ENCODE assay signal across 13 mouse cellular contexts in genomic region chr19:34165891-34166290, GRCm38 (mm10). TPM values are rescaled to one million over a fixed set of nuclear protein-coding genes. Genes with fewer than 3 reads are reported as not detected.
DNase-seq lines count a peak whose midpoint lies in the region; ATAC-seq and TF ChIP-seq lines count a peak whose summit lies in the region.
"Had no signal": no experiment of that assay in that cellular context is flagged by ENCODE, and none has a peak within 500 bp of the region (broad histone marks: within the 10 kb centered on the region; RNA-seq: fewer than 3 reads in every experiment).

Gene Ankrd22 (minus strand): TSS chr19:34166053.

- no peaks in the 10 kb centered on the region for H3K27me3 ChIP-seq in intestine, embryonic 15.5 days (replicated peaks)
- H3K27me3 ChIP-seq in splenic B cell, adult 2 months (ENCODE audit: control insufficient read depth, insufficient read depth, low read length, poor library complexity, severe bottlenecking): no peaks in the 10 kb centered on the region
- H3K27me3 ChIP-seq: limb, embryonic 13.5 days; neural tube, embryonic 15.5 days had no signal

- 49% methylated on average over 5 of the region's 5 CpGs for WGBS in intestine, embryonic 15.5 days

- H3K9ac ChIP-seq in intestine, embryonic 15.5 days: no peak within 1 kb of the TSS
- H3K9ac ChIP-seq: hindbrain, embryonic 14.5 days; limb, embryonic 13.5 days; neural tube, embryonic 15.5 days had no signal

- no peak within 1 kb of the TSS for H3K27ac ChIP-seq in intestine, embryonic 15.5 days
- no peak within 1 kb of the TSS for H3K27ac ChIP-seq in layer of hippocampus, adult 2 months
- H3K27ac ChIP-seq: heart, adult 2 months; hindbrain, embryonic 14.5 days; limb, embryonic 13.5 days; neural tube, embryonic 15.5 days had no signal

- H3K4me1 ChIP-seq in intestine, embryonic 15.5 days (replicated peaks): no peaks in the 10 kb centered on the region
- H3K4me1 ChIP-seq: neural tube, embryonic 15.5 days had no signal

- TF ChIP-seq CTCF in layer of hippocampus, adult 2 months (conservative IDR thresholded peaks at IDR 0.05): no peak

- ATAC-seq in intestine, embryonic 15.5 days: peak; percentile 96

- H3K36me3 ChIP-seq in intestine, embryonic 15.5 days: no peaks in the 10 kb centered on the region
- no peaks in the 10 kb centered on the region for H3K36me3 ChIP-seq in splenic B cell, adult 2 months (ENCODE audit: control insufficient read depth, insufficient read depth, low read length, poor library complexity, severe bottlenecking)
- H3K36me3 ChIP-seq: limb, embryonic 13.5 days; neural tube, embryonic 15.5 days had no signal

- peak; percentile 11 for DNase-seq in 416B (ENCODE audit: low read depth)
- peak; percentile 44 to 54 for DNase-seq in B cell, adult 2 months
- DNase-seq in splenic B cell, adult 2 months (ENCODE audit: low read depth, low spot score): peak; percentile 46
- no peak for DNase-seq in layer of hippocampus, adult 2 months (ENCODE audit: low spot score in 2 of 2)
- DNase-seq in c-Kit-positive CD71-positive TER-119-positive erythroid progenitor cells, embryonic 14.5 days (ENCODE audit: low spot score): no peak
- no peak for DNase-seq in spleen, postnatal 4 days (ENCODE audit: low spot score in 2 of 2)
- DNase-seq: heart, adult 2 months; midbrain, embryonic 14.5 days had no signal

- no peak within 1 kb of the TSS for H3K4me3 ChIP-seq in intestine, embryonic 15.5 days (replicated peaks)
- no peak within 1 kb of the TSS for H3K4me3 ChIP-seq in layer of hippocampus, adult 2 months
- H3K4me3 ChIP-seq: heart, adult 2 months; limb, embryonic 13.5 days; neural tube, embryonic 15.5 days had no signal

- H3K9me3 ChIP-seq in intestine, embryonic 15.5 days: no peaks in the 10 kb centered on the region
- H3K9me3 ChIP-seq: limb, embryonic 13.5 days; neural tube, embryonic 15.5 days had no signal

- H3K4me2 ChIP-seq in intestine, embryonic 15.5 days (replicated peaks): no peak within 1 kb of the TSS
- H3K4me2 ChIP-seq: hindbrain, embryonic 14.5 days; limb, embryonic 13.5 days; neural tube, embryonic 15.5 days had no signal

RNA-seq across cellular contexts. Expression of gene Ankrd22, which starts in this region (rescaled TPM):
- polyA plus RNA-seq in intestine, embryonic 15.5 days (2015; fragmentation: Nextera tagmentation; extraction: Ambion mirVana): 1.5 and 1.7 TPM in 2 replicates
- not detected for total RNA-seq in layer of hippocampus, adult 2 months (2021)
- total RNA-seq: heart, adult 2 months; layer of hippocampus, adult 18-20 months had no signal
- polyA plus RNA-seq: hindbrain, embryonic 14.5 days; midbrain, embryonic 14.5 days; neural tube, embryonic 15.5 days had no signal

Comparison
In these comparisons a context has a peak if more than half of its experiments do, and no peak if none do; other contexts are left out.
1. DNase-seq: peak in 416B (single experiment), B cell, adult 2 months (2 of 2) and splenic B cell, adult 2 months (single experiment); none in layer of hippocampus, adult 2 months (0 of 2), c-Kit-positive CD71-positive TER-119-positive erythroid progenitor cells, embryonic 14.5 days (single experiment) and spleen, postnatal 4 days (0 of 2).